Mouse (Mus musculus): Measurements from ENCODE around the gene Gpc4. TPM values are rescaled to one million over a fixed set of nuclear protein-coding genes. Genes with fewer than 3 reads are reported as not detected.

Gene Gpc4
- total and polyA plus RNA-seq, 3 experiments = 5.1 to 9.4 TPM; not detected in 1

DNA sequence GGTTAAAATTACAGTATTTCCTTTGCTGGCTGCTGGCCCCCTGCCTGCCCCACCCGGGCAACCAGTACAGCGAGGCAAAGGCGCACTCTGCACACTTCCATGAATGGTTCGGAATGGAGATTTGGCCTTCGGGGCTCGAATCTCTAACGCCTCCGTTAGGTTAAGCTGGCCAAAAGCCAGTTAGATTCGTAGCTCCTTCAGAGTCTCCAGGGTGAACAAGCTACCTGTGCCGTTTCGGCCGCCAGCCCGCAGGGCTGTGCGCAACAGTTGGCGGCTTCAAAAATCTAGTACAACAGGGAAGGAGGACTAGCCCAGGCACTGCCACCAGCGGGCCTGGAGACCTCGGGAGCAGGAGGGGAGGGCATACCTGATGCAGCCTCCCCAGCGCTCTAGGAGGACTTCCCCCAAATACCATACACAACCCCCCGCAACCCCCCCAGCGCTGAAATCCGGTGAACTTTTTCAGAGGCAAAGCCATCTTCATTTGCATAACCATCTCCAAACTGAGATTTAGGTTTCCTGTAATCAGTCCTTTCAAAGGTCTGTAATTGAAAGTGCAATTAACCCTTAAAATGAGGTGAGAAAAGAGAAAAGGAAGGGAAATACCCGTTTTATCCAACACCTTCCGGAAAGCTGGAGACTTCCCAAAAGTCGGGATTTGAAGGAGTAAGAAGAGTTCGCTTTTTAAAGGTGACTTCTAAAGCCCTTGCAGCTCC is 1.5 kb downstream of the Gpc4 start:
- Histone ChIP-seq H3K4me1 (ENCODE audit: control insufficient read depth in 1 of 2, insufficient read depth in 2 of 2, low read length in 2 of 2) (peaks cover 2 to 3% of the 10 kb centered on the region in 2 experiments; a peak in 1 of 4 replicates), H3K9ac (ENCODE audit: control insufficient read depth, low read depth, low read length, poor library complexity, severe bottlenecking) (peak overlapping the region; percentile 90), H3K79me2 (ENCODE audit: control insufficient read depth, insufficient read depth, low read length, poor library complexity) (peaks cover 8% of the 10 kb centered on the region), H3K36me3 (ENCODE audit: control insufficient read depth in 1 of 2, insufficient read depth in 2 of 2, low read length in 2 of 2) (no peaks in the 10 kb centered on the region), H3K4me3 (ENCODE audit: control insufficient read depth in 1 of 2, insufficient read depth in 1 of 2, low read depth in 2 of 2, low read length in 2 of 2) (peak overlapping the region; percentile 88 to 91), H3K27ac (ENCODE audit: control insufficient read depth, low read depth, low read length) (no peak overlapping the region), H3K9me3 (replicated peaks; ENCODE audit: insufficient read depth, low read length) (no peaks in the 10 kb centered on the region), H3K27me3 (ENCODE audit: control insufficient read depth in 1 of 2, insufficient read depth in 2 of 2, low read length in 2 of 2) (no peaks in the 10 kb centered on the region)
- no peak for DNase-seq (ENCODE audit: low read depth, low spot score)
- TF ChIP-seq CHD1 (IDR thresholded peaks at IDR 0.05; ENCODE audit: low read depth, low read length) (no peak), JUND (IDR thresholded peaks at IDR 0.05; ENCODE audit: low read depth, low read length) (no peak), HCFC1 (IDR thresholded peaks at IDR 0.05; ENCODE audit: low read depth, low read length) (no peak), TBP (IDR thresholded peaks at IDR 0.05; ENCODE audit: low read depth, low read length) (no peak), GABPA (IDR thresholded peaks at IDR 0.05; ENCODE audit: low read depth, low read length) (no peak), CHD2 (IDR thresholded peaks at IDR 0.05; ENCODE audit: low read length) (no peak), RCOR1 (IDR thresholded peaks at IDR 0.05; ENCODE audit: low read depth, low read length) (no peak), USF1 (IDR thresholded peaks at IDR 0.05; ENCODE audit: low read depth, low read length) (no peak), ZKSCAN1 (IDR thresholded peaks at IDR 0.05; ENCODE audit: low read depth, low read length) (no peak), KAT2A (conservative IDR thresholded peaks at IDR 0.05; ENCODE audit: low read depth, low read length) (no peak), POLR2AphosphoS5 (IDR thresholded peaks at IDR 0.05; ENCODE audit: borderline replicate concordance, low read depth, low read length) (no peak), NRF1 (IDR thresholded peaks at IDR 0.05; ENCODE audit: insufficient read depth, low read depth, low read length, poor library complexity, severe bottlenecking) (no peak), UBTF (IDR thresholded peaks at IDR 0.05; ENCODE audit: borderline replicate concordance, insufficient read depth, low read depth, low read length) (no peak), MAFK (IDR thresholded peaks at IDR 0.05; ENCODE audit: borderline replicate concordance, low read depth, low read length) (no peak), TAL1 (IDR thresholded peaks at IDR 0.05; ENCODE audit: low read length) (no peak), CTCF (IDR thresholded peaks at IDR 0.05 in 2 of 3, conservative IDR thresholded peaks at IDR 0.05 in 1 of 3; ENCODE audit: control insufficient read depth in 1 of 3, insufficient read depth in 1 of 3, low read depth in 2 of 3, low read length in 3 of 3, poor library complexity in 1 of 3, severe bottlenecking in 1 of 3) (no peak), RAD21 (IDR thresholded peaks at IDR 0.05; ENCODE audit: low read depth, low read length) (no peak), MAX (IDR thresholded peaks at IDR 0.05; ENCODE audit: low read length) (no peak)

DNA sequence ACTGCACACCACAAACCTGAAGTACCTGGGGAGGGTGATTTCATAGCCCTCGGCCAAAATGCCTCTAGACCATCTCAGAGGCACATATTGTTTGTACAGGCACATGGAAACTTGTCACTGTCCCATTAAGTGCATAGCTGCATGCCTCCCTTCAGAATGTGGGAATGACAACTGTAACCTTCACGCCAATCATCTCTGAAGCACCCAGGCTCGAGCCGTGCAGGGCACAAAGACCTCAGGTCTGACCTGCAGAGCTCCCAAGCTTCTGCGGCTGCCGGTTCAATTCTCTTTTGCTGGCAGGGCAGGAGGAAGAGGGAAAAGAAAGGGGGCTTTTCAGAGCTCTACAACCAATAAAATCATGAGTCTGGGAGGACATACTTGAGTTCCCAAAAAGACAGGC is 2.3 kb downstream of the Gpc4 start:
- Histone ChIP-seq H3K79me2 (ENCODE audit: control insufficient read depth, insufficient read depth, low read length, poor library complexity) (peaks cover 8% of the 10 kb centered on the region), H3K27me3 (ENCODE audit: control insufficient read depth in 1 of 2, insufficient read depth in 2 of 2, low read length in 2 of 2) (no peaks in the 10 kb centered on the region), H3K36me3 (ENCODE audit: control insufficient read depth in 1 of 2, insufficient read depth in 2 of 2, low read length in 2 of 2) (no peaks in the 10 kb centered on the region), H3K9me3 (replicated peaks; ENCODE audit: insufficient read depth, low read length) (no peaks in the 10 kb centered on the region), H3K4me1 (ENCODE audit: control insufficient read depth in 1 of 2, insufficient read depth in 2 of 2, low read length in 2 of 2) (peaks cover 2 to 3% of the 10 kb centered on the region in 2 experiments; a peak in 1 of 4 replicates), H3K9ac (ENCODE audit: control insufficient read depth, low read depth, low read length, poor library complexity, severe bottlenecking) (no peak overlapping the region), H3K27ac (ENCODE audit: control insufficient read depth, low read depth, low read length) (no peak overlapping the region), H3K4me3 (ENCODE audit: control insufficient read depth in 1 of 2, insufficient read depth in 1 of 2, low read depth in 2 of 2, low read length in 2 of 2) (no peak overlapping the region)
- no peak for TF ChIP-seq EP300 (IDR thresholded peaks at IDR 0.05; ENCODE audit: low read depth in 1 of 2, low read length in 2 of 2)
- TF ChIP-seq HCFC1 (IDR thresholded peaks at IDR 0.05; ENCODE audit: low read depth, low read length) = no peak
- TF ChIP-seq MYB (IDR thresholded peaks at IDR 0.05; ENCODE audit: low read depth, low read length) = no peak
- no peak for TF ChIP-seq MAZ (IDR thresholded peaks at IDR 0.05; ENCODE audit: low read depth, low read length)
- no peak for TF ChIP-seq ZNF384 (IDR thresholded peaks at IDR 0.05; ENCODE audit: low read depth, low read length)
- no peak for TF ChIP-seq GATA1 (IDR thresholded peaks at IDR 0.05; ENCODE audit: low read depth, low read length)
- no peak for TF ChIP-seq ZKSCAN1 (IDR thresholded peaks at IDR 0.05; ENCODE audit: low read depth, low read length)
- TF ChIP-seq USF1 (IDR thresholded peaks at IDR 0.05; ENCODE audit: low read depth, low read length) = no peak
- TF ChIP-seq RCOR1 (IDR thresholded peaks at IDR 0.05; ENCODE audit: low read depth, low read length) = no peak
- no peak for TF ChIP-seq CHD1 (IDR thresholded peaks at IDR 0.05; ENCODE audit: low read depth, low read length)
- no peak for TF ChIP-seq USF2 (IDR thresholded peaks at IDR 0.05; ENCODE audit: borderline replicate concordance in 1 of 2, insufficient read depth in 1 of 2, low read depth in 1 of 2, low read length in 2 of 2)
- no peak for TF ChIP-seq CHD2 (IDR thresholded peaks at IDR 0.05; ENCODE audit: low read length)
- TF ChIP-seq TAL1 (IDR thresholded peaks at IDR 0.05; ENCODE audit: low read length) = no peak
- TF ChIP-seq ELF1 (IDR thresholded peaks at IDR 0.05; ENCODE audit: low read depth, low read length) = no peak
- DNase-seq (ENCODE audit: low read depth, low spot score) = no peak

Data from MEL (cell line).